Mouse (Mus musculus) megakaryocyte, embryonic 14.5 days (primary cell): ENCODE measurements around the gene Atxn7l3b.

Experiments
- FLI1 ChIP-seq: IDR thresholded peaks from 2 replicates; pipeline ENCODE4 v1.6.1; 2012; ENCODE audit warnings: low read length, inconsistent platforms, mixed read lengths
- GATA1 ChIP-seq: IDR thresholded peaks from 3 replicates; pipeline ENCODE4 v1.6.1; 2012; ENCODE audit warnings: mixed read lengths, low read length, inconsistent platforms, borderline replicate concordance

- TF ChIP-seq GATA1 (no peak), FLI1 (no peak)
Observed at GRCm38 (mm10) chr10:112928452-112929221, at the start of gene Atxn7l3b.
